Mouse (Mus musculus): ENCODE measurements around the gene Slco1a6. TPM values are rescaled to one million over a fixed set of nuclear protein-coding genes. Genes with fewer than 3 reads are reported as not detected.
"Not testable (repeated sequence)": the region's sequence is repeated elsewhere in the genome, so short reads cannot be mapped to it uniquely, and the experiment has no call there.

Slco1a6 gene
- total RNA-seq, 1 experiment = not detected

DNA sequence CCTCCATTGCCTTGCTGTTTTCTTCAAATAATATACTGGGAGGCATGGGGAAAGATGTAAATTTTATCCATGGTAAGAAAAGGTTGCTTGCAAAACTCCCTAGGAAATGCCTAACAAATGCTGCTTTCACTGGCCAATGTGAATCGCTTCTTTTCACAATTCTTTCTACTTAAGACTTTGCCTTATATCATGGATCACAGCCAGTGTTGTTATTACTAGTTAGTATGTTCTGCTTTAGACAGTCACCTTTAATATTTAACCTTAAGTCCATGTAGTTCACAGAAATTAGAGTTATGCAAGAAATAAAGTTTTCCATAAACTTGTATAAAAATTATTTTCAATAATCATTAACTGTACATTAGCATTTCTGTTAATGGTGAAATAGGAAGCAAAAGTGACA is 60.0 kb downstream of the Slco1a6 start:
- no peak overlapping the region for H3K9ac ChIP-seq (ENCODE audit: insufficient read depth, low read depth, low read length, poor library complexity, severe bottlenecking)

DNA sequence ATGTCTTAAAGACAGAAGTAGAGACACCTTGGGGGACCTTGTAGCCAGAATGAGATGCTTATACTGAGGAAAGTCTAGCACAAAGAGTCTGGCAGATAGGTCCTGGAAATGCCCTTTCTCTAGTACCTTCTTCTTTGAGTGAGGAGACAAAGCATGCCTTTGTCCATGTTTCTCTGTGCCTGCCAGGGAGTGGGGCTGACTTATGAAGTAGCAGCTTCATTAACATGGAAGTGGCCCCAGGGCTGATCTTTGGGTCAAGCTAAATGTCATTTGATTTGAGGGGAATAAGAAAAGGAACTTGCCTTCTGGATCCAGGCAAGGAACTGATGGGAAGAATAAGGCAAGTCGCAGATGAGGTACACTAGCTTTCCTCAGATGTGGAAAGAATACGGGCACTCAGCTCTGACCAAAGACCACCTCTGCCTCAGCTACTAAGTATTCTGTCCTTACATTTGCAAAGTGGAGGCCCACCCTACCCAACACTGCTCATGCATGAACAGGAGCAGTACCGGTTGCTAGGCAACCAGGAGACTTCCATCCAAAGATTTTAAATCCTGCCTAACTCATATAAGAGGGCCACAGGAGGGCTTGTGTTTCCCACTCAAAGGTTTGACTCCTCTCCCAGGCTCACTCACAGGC is 96.5 kb downstream of the Slco1a6 start:
- Histone ChIP-seq H3K4me1 (ENCODE audit: control insufficient read depth in 2 of 2, insufficient read depth in 2 of 2, low read length in 2 of 2, poor library complexity in 1 of 2) (no peaks in the 10 kb centered on the region), H3K36me3 (ENCODE audit: control insufficient read depth, insufficient read depth, low read length, poor library complexity, severe bottlenecking) (no peaks in the 10 kb centered on the region), H3K9me3 (ENCODE audit: control insufficient read depth, insufficient read depth, low read depth, low read length) (no peaks in the 10 kb centered on the region), H3K9ac (ENCODE audit: insufficient read depth, low read depth, low read length, poor library complexity, severe bottlenecking) (no peak overlapping the region), H3K27ac (ENCODE audit: insufficient read depth, low read depth, low read length, poor library complexity, severe bottlenecking) (no peak overlapping the region), H3K4me3 (ENCODE audit: insufficient read depth in 1 of 2, low read depth in 1 of 2, low read length in 2 of 2, poor library complexity in 1 of 2, severe bottlenecking in 1 of 2) (no peak overlapping the region)
- TF ChIP-seq ZNF384 (IDR thresholded peaks at IDR 0.05; ENCODE audit: low read depth, low read length) = no peak
- TF ChIP-seq HCFC1 (IDR thresholded peaks at IDR 0.05; ENCODE audit: borderline replicate concordance, insufficient read depth, low read length) = no peak
- TF ChIP-seq MAFK (IDR thresholded peaks at IDR 0.05; ENCODE audit: insufficient read depth, low read depth, low read length) = no peak
- TF ChIP-seq CHD2 (IDR thresholded peaks at IDR 0.05; ENCODE audit: low read depth, low read length) = no peak
- no peak for TF ChIP-seq ZC3H11A (IDR thresholded peaks at IDR 0.05; ENCODE audit: borderline replicate concordance, low read depth, low read length)
- in situ Hi-C loops (cut with MboI; ENCODE audit: low sequenced_read_pairs in 2 of 2, unreplicated experiment in 2 of 2) = no loop called here
- no peak for DNase-seq (ENCODE audit: low read depth, low spot score)

More for the DNA sequence above, 60.0 kb downstream of the Slco1a6 start:
- no peaks in the 10 kb centered on the region for H3K36me3 ChIP-seq (ENCODE audit: control insufficient read depth, insufficient read depth, low read length, poor library complexity, severe bottlenecking)
- no peak overlapping the region for H3K27ac ChIP-seq (ENCODE audit: insufficient read depth, low read depth, low read length, poor library complexity, severe bottlenecking)
- no peaks in the 10 kb centered on the region for H3K4me1 ChIP-seq (ENCODE audit: control insufficient read depth in 2 of 2, insufficient read depth in 2 of 2, low read length in 2 of 2, poor library complexity in 1 of 2)
- no peak overlapping the region for H3K4me3 ChIP-seq (ENCODE audit: insufficient read depth in 1 of 2, low read depth in 1 of 2, low read length in 2 of 2, poor library complexity in 1 of 2, severe bottlenecking in 1 of 2)
- H3K9me3 ChIP-seq (ENCODE audit: control insufficient read depth, insufficient read depth, low read depth, low read length) = no peaks in the 10 kb centered on the region
- TF ChIP-seq MAFK (IDR thresholded peaks at IDR 0.05; ENCODE audit: insufficient read depth, low read depth, low read length) (no peak), HCFC1 (IDR thresholded peaks at IDR 0.05; ENCODE audit: borderline replicate concordance, insufficient read depth, low read length) (no peak), CHD2 (IDR thresholded peaks at IDR 0.05; ENCODE audit: low read depth, low read length) (no peak), ZNF384 (IDR thresholded peaks at IDR 0.05; ENCODE audit: low read depth, low read length) (no peak), ZC3H11A (IDR thresholded peaks at IDR 0.05; ENCODE audit: borderline replicate concordance, low read depth, low read length) (no peak)
- no peak for DNase-seq (ENCODE audit: low read depth, low spot score)
- in situ Hi-C loops (cut with MboI; ENCODE audit: low sequenced_read_pairs in 2 of 2, unreplicated experiment in 2 of 2) = no loop called here

DNA sequence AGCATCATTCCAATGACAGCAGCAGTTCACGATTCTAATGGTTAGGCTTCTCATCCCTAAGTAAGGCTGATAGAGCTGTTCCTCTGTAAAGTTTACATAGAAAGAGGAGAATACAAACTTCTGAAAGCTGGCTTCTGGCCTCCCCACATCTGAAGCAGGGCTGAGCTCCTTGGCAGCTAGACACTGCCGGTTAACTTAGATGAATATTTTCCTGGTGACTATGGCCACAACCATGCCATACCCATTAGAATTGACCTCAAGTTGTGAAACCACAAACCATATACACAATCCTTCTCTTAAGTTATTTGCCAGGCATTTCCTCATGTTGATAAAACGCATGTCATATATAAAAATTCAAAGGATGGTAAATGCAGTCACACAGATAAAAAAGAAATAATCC is 117.2 kb downstream of the Slco1a6 start:
- no peak for DNase-seq (ENCODE audit: low read depth, low spot score)
- Histone ChIP-seq H3K9me3 (ENCODE audit: control insufficient read depth, insufficient read depth, low read depth, low read length) (no peaks in the 10 kb centered on the region), H3K36me3 (ENCODE audit: control insufficient read depth, insufficient read depth, low read length, poor library complexity, severe bottlenecking) (no peaks in the 10 kb centered on the region), H3K4me1 (ENCODE audit: control insufficient read depth in 2 of 2, insufficient read depth in 2 of 2, low read length in 2 of 2, poor library complexity in 1 of 2) (no peaks in the 10 kb centered on the region), H3K27ac (ENCODE audit: insufficient read depth, low read depth, low read length, poor library complexity, severe bottlenecking) (no peak overlapping the region), H3K9ac (ENCODE audit: insufficient read depth, low read depth, low read length, poor library complexity, severe bottlenecking) (no peak overlapping the region), H3K4me3 (ENCODE audit: insufficient read depth in 1 of 2, low read depth in 1 of 2, low read length in 2 of 2, poor library complexity in 1 of 2, severe bottlenecking in 1 of 2) (no peak overlapping the region)
- in situ Hi-C loops (cut with MboI; ENCODE audit: low sequenced_read_pairs in 2 of 2, unreplicated experiment in 2 of 2) = no loop called here
- TF ChIP-seq CHD2 (IDR thresholded peaks at IDR 0.05; ENCODE audit: low read depth, low read length) (no peak), ZC3H11A (IDR thresholded peaks at IDR 0.05; ENCODE audit: borderline replicate concordance, low read depth, low read length) (no peak), HCFC1 (IDR thresholded peaks at IDR 0.05; ENCODE audit: borderline replicate concordance, insufficient read depth, low read length) (no peak), MAFK (IDR thresholded peaks at IDR 0.05; ENCODE audit: insufficient read depth, low read depth, low read length) (no peak), ZNF384 (IDR thresholded peaks at IDR 0.05; ENCODE audit: low read depth, low read length) (no peak)

DNA sequence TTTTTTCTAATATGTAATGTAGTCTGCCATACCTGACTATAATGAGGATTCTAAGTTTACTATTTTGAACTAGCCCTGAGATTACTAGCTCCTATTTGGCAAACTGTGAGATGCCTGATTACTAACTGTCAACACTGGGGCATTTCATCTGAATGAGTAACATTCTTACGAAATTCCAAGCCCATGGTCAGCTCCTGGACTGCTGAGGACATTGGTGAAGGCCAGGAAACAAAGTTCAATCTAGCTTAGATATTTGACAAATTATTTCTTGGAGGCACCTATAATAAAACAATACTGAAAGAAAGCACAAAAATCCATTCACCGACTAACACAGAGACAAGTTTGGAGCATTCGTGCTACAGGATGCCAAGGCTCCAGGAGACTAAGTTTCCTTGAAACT is 150.0 kb downstream of the Slco1a6 start:
- DNase-seq (ENCODE audit: low read depth, low spot score); H3K27ac ChIP-seq (ENCODE audit: insufficient read depth, low read depth, low read length, poor library complexity, severe bottlenecking); H3K4me3 ChIP-seq (ENCODE audit: insufficient read depth in 1 of 2, low read depth in 1 of 2, low read length in 2 of 2, poor library complexity in 1 of 2, severe bottlenecking in 1 of 2); H3K9me3 ChIP-seq (ENCODE audit: control insufficient read depth, insufficient read depth, low read depth, low read length); H3K36me3 ChIP-seq (ENCODE audit: control insufficient read depth, insufficient read depth, low read length, poor library complexity, severe bottlenecking); H3K9ac ChIP-seq (ENCODE audit: insufficient read depth, low read depth, low read length, poor library complexity, severe bottlenecking); H3K4me1 ChIP-seq (ENCODE audit: control insufficient read depth in 2 of 2, insufficient read depth in 2 of 2, low read length in 2 of 2, poor library complexity in 1 of 2); in situ Hi-C loops (cut with MboI; ENCODE audit: low sequenced_read_pairs in 2 of 2, unreplicated experiment in 2 of 2): not testable (repeated sequence)

DNA sequence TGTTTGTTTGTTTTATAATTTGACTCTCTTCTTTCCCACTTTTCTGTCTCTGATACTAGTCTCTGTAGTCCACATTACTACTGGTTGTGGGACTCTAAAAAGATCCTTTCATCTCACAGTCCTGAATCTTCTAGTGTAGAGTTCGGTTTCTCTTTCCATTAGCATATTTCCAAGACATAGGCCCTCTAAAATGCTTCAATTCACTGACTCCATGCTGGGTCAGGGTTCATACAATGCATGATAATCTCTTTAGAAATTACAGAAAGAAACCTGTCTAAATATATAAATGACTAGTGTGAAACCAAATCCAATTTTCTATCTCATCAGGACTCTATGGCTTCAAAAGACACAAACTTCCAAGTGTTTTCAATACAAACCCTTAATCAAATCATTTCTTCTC is 160.6 kb downstream of the Slco1a6 start:
- Histone ChIP-seq H3K9me3 (ENCODE audit: control insufficient read depth, insufficient read depth, low read depth, low read length) (no peaks in the 10 kb centered on the region), H3K27ac (ENCODE audit: insufficient read depth, low read depth, low read length, poor library complexity, severe bottlenecking) (no peak overlapping the region), H3K4me3 (ENCODE audit: insufficient read depth in 1 of 2, low read depth in 1 of 2, low read length in 2 of 2, poor library complexity in 1 of 2, severe bottlenecking in 1 of 2) (no peak overlapping the region), H3K9ac (ENCODE audit: insufficient read depth, low read depth, low read length, poor library complexity, severe bottlenecking) (no peak overlapping the region), H3K4me1 (ENCODE audit: control insufficient read depth in 2 of 2, insufficient read depth in 2 of 2, low read length in 2 of 2, poor library complexity in 1 of 2) (no peaks in the 10 kb centered on the region), H3K36me3 (ENCODE audit: control insufficient read depth, insufficient read depth, low read length, poor library complexity, severe bottlenecking) (no peaks in the 10 kb centered on the region)
- in situ Hi-C loops (cut with MboI; ENCODE audit: low sequenced_read_pairs in 2 of 2, unreplicated experiment in 2 of 2) = loop anchor here in 1 of 2 experiments (10.0 kb wide), 1 partner anchor 563 kb away; no protein-coding TSS in a partner anchor
- DNase-seq (ENCODE audit: low read depth, low spot score) = no peak
- no peak for TF ChIP-seq CHD2 (IDR thresholded peaks at IDR 0.05; ENCODE audit: low read depth, low read length)
- no peak for TF ChIP-seq MAFK (IDR thresholded peaks at IDR 0.05; ENCODE audit: insufficient read depth, low read depth, low read length)
- TF ChIP-seq HCFC1 (IDR thresholded peaks at IDR 0.05; ENCODE audit: borderline replicate concordance, insufficient read depth, low read length) = no peak
- TF ChIP-seq ZNF384 (IDR thresholded peaks at IDR 0.05; ENCODE audit: low read depth, low read length) = no peak
- TF ChIP-seq ZC3H11A (IDR thresholded peaks at IDR 0.05; ENCODE audit: borderline replicate concordance, low read depth, low read length) = no peak
